Mouse (Mus musculus) lung, embryonic 14.5 days (tissue): ENCODE data around the gene Slco3a1. TPM values are rescaled to one million over a fixed set of nuclear protein-coding genes. Genes with fewer than 3 reads are reported as not detected.

ENCODE experiments used
- ATAC-seq: fragments of 200-750 bp; cut with Nextera tagmentation; 2 replicates; pipeline ENCODE4 v1.8.0; 2017; ENCODE audit warnings: mild to moderate bottlenecking, moderate TSS enrichment, moderate library complexity; ENCODE audit not compliant: insufficient read depth
- DNase-seq: peaks from one replicate; pipeline ENCODE4 v3.0.0-alpha.2; 2015
- H3K27ac ChIP-seq: fragments of 300-500 bp; sonication (generic); 2 replicates; pipeline ENCODE4 v1.5.1; 2014; ENCODE audit warnings: low read depth, mild to moderate bottlenecking, moderate library complexity
- H3K27me3 ChIP-seq: fragments of 300-500 bp; sonication (generic); 2 replicates; pipeline ENCODE4 v1.6.1; 2014; ENCODE audit warnings: low read length, control low read depth; ENCODE audit not compliant: insufficient read depth
- H3K36me3 ChIP-seq: fragments of 300-500 bp; sonication (generic); 2 replicates; pipeline ENCODE4 v1.6.1; 2014; ENCODE audit warnings: control low read depth; ENCODE audit not compliant: insufficient read depth
- H3K4me1 ChIP-seq: fragments of 300-500 bp; sonication (generic); 2 replicates; pipeline ENCODE4 v1.6.1; 2014; ENCODE audit warnings: antibody characterized with exemption, control low read depth; ENCODE audit not compliant: insufficient read depth
- H3K4me2 ChIP-seq: fragments of 300-500 bp; sonication (generic); 2 replicates; pipeline ENCODE4 v1.6.1; 2014; ENCODE audit warnings: mild to moderate bottlenecking
- H3K4me3 ChIP-seq: fragments of 300-500 bp; sonication (generic); 2 replicates; pipeline ENCODE4 v1.5.1; 2014; ENCODE audit warnings: low read depth, low read length
- H3K9ac ChIP-seq: fragments of 300-500 bp; sonication (generic); 2 replicates; pipeline ENCODE4 v1.6.1; 2014
- H3K9me3 ChIP-seq: fragments of 300-500 bp; sonication (generic); 2 replicates; pipeline ENCODE4 v1.6.1; 2016; ENCODE audit warnings: low read depth, low read length, control low read depth
- CTCF ChIP-seq: IDR thresholded peaks from 2 replicates; pipeline ENCODE4 v1.5.1; 2016; ENCODE audit warnings: antibody characterized with exemption, low read depth
- WGBS: fragments of 180-500 bp; shearing (Covaris S2); extraction: QIAGEN DNeasy Blood & Tissue Kit; methylation state at CpG from one replicate; pipeline ENCODE4 v1.1.7; 2014; 5-methylcytosine and 5-hydroxymethylcytosine counted together
- polyA plus RNA-seq: library from polyadenylated mRNA; unstranded; fragments of >200 nt; fragmentation: Nextera tagmentation; extraction: Ambion mirVana; gene quantifications from 2 replicates; pipeline ENCODE4 v1.2.1, GENCODE M21; 2014

Slco3a1 gene
- polyA plus RNA-seq, 1 experiment from 2014 or later = 4.2 TPM

DNA sequence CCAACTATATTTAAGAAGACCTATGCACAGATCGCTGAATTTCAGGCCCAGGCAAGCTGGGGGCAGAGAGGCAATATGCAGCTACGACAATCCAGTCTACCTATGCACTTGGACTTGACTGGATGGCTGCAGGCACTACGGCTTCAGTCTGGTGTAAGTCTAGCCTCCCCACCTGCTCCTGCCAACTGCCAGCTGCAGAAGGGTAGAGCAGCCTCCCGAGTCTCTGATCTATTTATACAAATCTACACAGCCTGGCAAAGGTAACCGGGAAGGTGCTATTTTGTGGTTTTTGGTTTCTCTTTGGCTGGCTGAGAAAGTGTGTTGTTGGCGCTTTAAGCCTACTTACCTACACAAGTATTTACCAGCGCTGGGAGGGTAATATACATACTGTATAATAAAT lies 10.3 kb downstream of the Slco3a1 start:
- Histone ChIP-seq H3K4me2 (no peak overlapping the region), H3K4me3 (no peak overlapping the region), H3K27me3 (no peaks in the 10 kb centered on the region), H3K4me1 (no peaks in the 10 kb centered on the region), H3K9ac (no peak overlapping the region), H3K27ac (no peak overlapping the region), H3K36me3 (no peaks in the 10 kb centered on the region), H3K9me3 (no peaks in the 10 kb centered on the region)
- no peak for TF ChIP-seq CTCF
- 75% methylated on average over 7 of the region's 7 CpGs for WGBS
- DNase-seq (no peak), ATAC-seq (no peak)

DNA sequence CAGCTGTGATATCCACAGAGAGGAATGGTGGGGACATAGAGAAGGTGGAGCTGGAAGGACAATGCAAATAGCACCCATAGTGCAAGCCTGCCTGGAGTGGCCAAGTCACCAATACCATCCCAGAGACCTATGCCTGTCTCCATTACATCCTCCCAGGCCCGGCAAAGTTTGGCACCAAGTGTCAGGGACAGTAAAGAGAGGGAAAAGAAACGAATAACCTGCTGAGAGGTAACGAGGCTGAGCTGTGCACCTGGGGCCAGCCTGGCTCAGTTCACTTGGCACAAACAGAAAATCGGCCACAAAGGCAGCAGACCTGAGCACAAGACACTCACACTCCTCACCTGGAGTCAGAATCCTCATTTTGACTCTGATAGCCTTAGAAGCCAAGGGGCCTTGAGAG lies 12.6 kb downstream of the Slco3a1 start:
- no peak for ATAC-seq
- 66% methylated on average over 4 of the region's 4 CpGs for WGBS
- TF ChIP-seq CTCF = no peak

GRCm38 (mm10) chr7:74540933-74541725 lies 13.5 kb downstream of the Slco3a1 start:
- H3K9ac ChIP-seq = no peak overlapping the region
- no peak for ATAC-seq
- 0 out of 2 replicates have a peak, but pooled peaks cover 4% of the 10 kb centered on the region for H3K4me1 ChIP-seq
- no peaks in the 10 kb centered on the region for H3K27me3 ChIP-seq
- no peak overlapping the region for H3K4me2 ChIP-seq
- H3K4me3 ChIP-seq = no peak overlapping the region
- no peak for DNase-seq
- no peak for TF ChIP-seq CTCF
- no peak overlapping the region for H3K27ac ChIP-seq
- WGBS = 85% methylated on average over 7 of the region's 7 CpGs
- H3K36me3 ChIP-seq = no peaks in the 10 kb centered on the region
- no peaks in the 10 kb centered on the region for H3K9me3 ChIP-seq

More for the DNA sequence above, 12.6 kb downstream of the Slco3a1 start:
- H3K27ac ChIP-seq = no peak overlapping the region
- H3K36me3 ChIP-seq = no peaks in the 10 kb centered on the region
- H3K9me3 ChIP-seq = no peaks in the 10 kb centered on the region
- no peaks in the 10 kb centered on the region for H3K27me3 ChIP-seq
- no peak for DNase-seq
- H3K9ac ChIP-seq = no peak overlapping the region
- H3K4me1 ChIP-seq = 0 out of 2 replicates have a peak, but pooled peaks cover 3% of the 10 kb centered on the region
- H3K4me2 ChIP-seq = no peak overlapping the region
- no peak overlapping the region for H3K4me3 ChIP-seq

GRCm38 (mm10) chr7:74536186-74536585 lies 18.4 kb downstream of the Slco3a1 start:
- TF ChIP-seq CTCF = no peak
- Histone ChIP-seq H3K27me3 (no peaks in the 10 kb centered on the region), H3K27ac (no peak overlapping the region), H3K36me3 (no peaks in the 10 kb centered on the region), H3K9me3 (no peaks in the 10 kb centered on the region), H3K4me2 (no peak overlapping the region), H3K4me1 (0 out of 2 replicates have a peak, but pooled peaks cover 4% of the 10 kb centered on the region), H3K4me3 (no peak overlapping the region), H3K9ac (no peak overlapping the region)
- DNase-seq = peak; percentile 26
- peak; percentile 38; the same call in 1 of the 2 replicates for ATAC-seq
- WGBS = 54% methylated on average over 4 of the region's 4 CpGs

DNA sequence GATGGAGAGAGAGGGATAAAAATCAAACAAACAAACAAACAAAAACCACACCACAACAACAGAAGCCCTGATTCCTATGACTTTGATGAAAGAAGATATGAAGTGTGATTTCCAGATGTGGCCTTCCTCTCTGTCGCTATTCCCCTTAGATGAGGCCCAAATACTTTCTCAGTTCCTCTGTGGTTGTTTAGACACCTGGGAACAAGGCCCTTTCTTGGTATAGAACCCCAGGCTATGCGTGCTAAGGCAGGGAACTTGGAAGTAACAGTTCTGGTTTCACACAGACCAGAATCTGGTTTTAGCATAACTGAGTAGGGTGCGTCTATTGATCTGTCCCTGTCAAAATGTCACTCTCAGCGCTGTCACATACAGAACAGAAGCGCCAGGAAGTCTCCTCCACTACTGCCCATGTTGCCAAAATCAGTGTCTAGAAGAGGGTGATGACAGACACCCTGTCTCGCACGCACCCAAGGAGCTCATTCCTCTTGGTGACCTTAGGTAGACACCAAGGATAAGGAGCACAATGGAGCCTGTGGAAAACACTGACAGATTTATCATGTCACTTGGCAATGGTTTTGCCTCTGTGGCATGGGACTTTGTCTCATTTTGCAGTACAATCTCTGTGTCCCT lies 23.0 kb downstream of the Slco3a1 start:
- Histone ChIP-seq H3K36me3 (no peaks in the 10 kb centered on the region), H3K9me3 (no peaks in the 10 kb centered on the region), H3K27me3 (no peaks in the 10 kb centered on the region), H3K4me2 (no peak overlapping the region), H3K27ac (no peak overlapping the region), H3K4me1 (0 out of 2 replicates have a peak, but pooled peaks cover 5% of the 10 kb centered on the region), H3K4me3 (no peak overlapping the region), H3K9ac (no peak overlapping the region)
- 61% methylated on average over 7 of the region's 7 CpGs for WGBS
- ATAC-seq (no peak), DNase-seq (no peak)
- TF ChIP-seq CTCF = no peak

- no peak overlapping the region for H3K4me3 ChIP-seq
- no peaks in the 10 kb centered on the region for H3K9me3 ChIP-seq
- ATAC-seq = 0 out of 2 replicates have a peak, but pooled peaks have one; percentile 28
- 0 out of 2 replicates have a peak, but pooled peaks cover 5% of the 10 kb centered on the region for H3K4me1 ChIP-seq
- no peaks in the 10 kb centered on the region for H3K36me3 ChIP-seq
- H3K27me3 ChIP-seq = no peaks in the 10 kb centered on the region
- no peak overlapping the region for H3K27ac ChIP-seq
- peak; percentile 24; the same call in 1 of the 2 replicates for TF ChIP-seq CTCF
- 74% methylated on average over 2 of the region's 2 CpGs for WGBS
- DNase-seq = no peak
- no peak overlapping the region for H3K4me2 ChIP-seq
- H3K9ac ChIP-seq = no peak overlapping the region
These were observed 24.7 kb downstream of the Slco3a1 start for GRCm38 (mm10) chr7:74529877-74530276.

DNA sequence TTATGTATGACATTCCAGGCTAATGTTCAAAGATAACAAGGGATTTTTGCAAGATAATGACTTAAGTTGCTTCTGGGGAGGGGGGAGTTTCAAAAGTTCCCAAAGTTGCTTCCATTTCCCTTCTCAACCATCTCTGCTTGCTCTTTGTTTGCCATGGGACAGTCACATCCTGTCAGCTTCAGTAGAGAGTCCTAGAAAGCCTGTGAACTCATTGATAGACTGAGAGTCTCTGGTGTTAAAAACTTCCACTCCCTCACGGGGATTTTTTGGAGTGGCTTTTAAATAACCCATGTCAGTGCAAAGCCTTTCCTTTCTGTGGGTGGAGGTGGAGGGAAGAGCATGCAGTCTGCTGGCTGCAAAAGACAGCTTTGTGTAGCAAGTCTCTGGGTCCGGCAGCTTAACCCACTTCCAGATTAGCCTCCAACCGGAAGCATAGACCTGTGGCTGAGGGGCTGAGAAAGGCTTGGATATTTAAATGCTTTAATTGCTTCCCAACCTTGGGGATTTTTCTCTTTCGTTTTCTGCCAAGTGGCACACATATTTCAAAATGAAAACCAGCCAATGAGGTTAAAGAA lies 25.3 kb downstream of the Slco3a1 start:
- H3K4me3 ChIP-seq = no peak overlapping the region
- no peak for ATAC-seq
- H3K4me1 ChIP-seq = 0 out of 2 replicates have a peak, but pooled peaks cover 5% of the 10 kb centered on the region
- DNase-seq = peak; percentile 21
- no peak overlapping the region for H3K27ac ChIP-seq
- H3K36me3 ChIP-seq = no peaks in the 10 kb centered on the region
- TF ChIP-seq CTCF = no peak
- no peak overlapping the region for H3K9ac ChIP-seq
- no peak overlapping the region for H3K4me2 ChIP-seq
- 25% methylated on average over 4 of the region's 4 CpGs for WGBS
- no peaks in the 10 kb centered on the region for H3K9me3 ChIP-seq
- H3K27me3 ChIP-seq = no peaks in the 10 kb centered on the region
